In genomic region chr12:76256114-76256843, GRCm38 (mm10) we compare ENCODE assay signal across 7 mouse cellular contexts. TPM values are rescaled to one million over a fixed set of nuclear protein-coding genes. Genes with fewer than 3 reads are reported as not detected.
DNase-seq lines count a peak whose midpoint lies in the region; ATAC-seq and TF ChIP-seq lines count a peak whose summit lies in the region.

No protein-coding gene starts in this region.

- 5% methylated on average over 17 of the region's 17 CpGs for WGBS in limb, embryonic 11.5 days
- WGBS in midbrain, embryonic 14.5 days: 8% methylated on average over 17 of the region's 17 CpGs

- H3K4me2 ChIP-seq in limb, embryonic 11.5 days (ENCODE audit: low read depth, severe bottlenecking): peak overlapping the region; percentile 91
- H3K4me2 ChIP-seq in midbrain, embryonic 14.5 days (ENCODE audit: low read length): peak overlapping the region; percentile 93

- peaks cover 7 to 34% of the 10 kb centered on the region in 2 experiments for H3K36me3 ChIP-seq in MEL (ENCODE audit: control insufficient read depth in 1 of 2, insufficient read depth in 2 of 2, low read length in 2 of 2)
- H3K36me3 ChIP-seq in limb, embryonic 11.5 days (ENCODE audit: control insufficient read depth, insufficient read depth, low read length): no peaks in the 10 kb centered on the region
- no peaks in the 10 kb centered on the region for H3K36me3 ChIP-seq in midbrain, embryonic 14.5 days (ENCODE audit: control insufficient read depth, insufficient read depth, low read length)

- TF ChIP-seq RAD21 in MEL (IDR thresholded peaks at IDR 0.05; ENCODE audit: low read depth, low read length): no peak

- TF ChIP-seq CTCF in MEL (IDR thresholded peaks at IDR 0.05 in 2 of 3, conservative IDR thresholded peaks at IDR 0.05 in 1 of 3; ENCODE audit: control insufficient read depth in 1 of 3, insufficient read depth in 1 of 3, low read depth in 2 of 3, low read length in 3 of 3, poor library complexity in 1 of 3, severe bottlenecking in 1 of 3): no peak

- H3K4me1 ChIP-seq in MEL (ENCODE audit: control insufficient read depth in 1 of 2, insufficient read depth in 2 of 2, low read length in 2 of 2): peaks cover 9 to 17% of the 10 kb centered on the region in 2 experiments
- H3K4me1 ChIP-seq in limb, embryonic 11.5 days (ENCODE audit: control insufficient read depth, insufficient read depth, low read length): no peaks in the 10 kb centered on the region
- peaks cover 7% of the 10 kb centered on the region for H3K4me1 ChIP-seq in midbrain, embryonic 14.5 days (ENCODE audit: control insufficient read depth, insufficient read depth, low read length)

- H3K27ac ChIP-seq in MEL (ENCODE audit: control insufficient read depth, low read depth, low read length): peak overlapping the region; percentile 75
- H3K27ac ChIP-seq in limb, embryonic 11.5 days (replicated peaks; ENCODE audit: low read depth, low read length): no peak overlapping the region
- no peak overlapping the region for H3K27ac ChIP-seq in midbrain, embryonic 14.5 days (replicated peaks; ENCODE audit: low read depth, low read length)

- TF ChIP-seq EP300 in MEL (IDR thresholded peaks at IDR 0.05; ENCODE audit: low read depth in 1 of 2, low read length in 2 of 2): no peak

- ATAC-seq in limb, embryonic 11.5 days (ENCODE audit: insufficient number of reproducible peaks, low FRiP score, low TSS enrichment, low read depth): no peak
- ATAC-seq in midbrain, embryonic 14.5 days (ENCODE audit: low FRiP score, low TSS enrichment): no peak

- peak; percentile 60 for DNase-seq in MEL (ENCODE audit: low read depth, low spot score)
- DNase-seq in embryo, embryonic 10 days (ENCODE audit: low spot score): peak; percentile 42
- DNase-seq in heart, postnatal 4 days: peak; percentile 18
- DNase-seq in limb, embryonic 11.5 days (ENCODE audit: low spot score): peak; percentile 55
- DNase-seq in midbrain, embryonic 14.5 days: peak; percentile 29
- peak; percentile 61 for DNase-seq in thymus, postnatal 4 days
- DNase-seq in urinary bladder, postnatal 36 days (ENCODE audit: low spot score in 2 of 2): no peak

- no peaks in the 10 kb centered on the region for H3K9me3 ChIP-seq in MEL (replicated peaks; ENCODE audit: insufficient read depth, low read length)
- no peaks in the 10 kb centered on the region for H3K9me3 ChIP-seq in limb, embryonic 11.5 days (ENCODE audit: control insufficient read depth, low read length)
- H3K9me3 ChIP-seq in midbrain, embryonic 14.5 days (ENCODE audit: control insufficient read depth, low read length): no peaks in the 10 kb centered on the region

- H3K4me3 ChIP-seq in MEL (ENCODE audit: control insufficient read depth in 1 of 2, insufficient read depth in 1 of 2, low read depth in 2 of 2, low read length in 2 of 2): peak overlapping the region; percentile 55 to 89
- peak overlapping the region; percentile 51 for H3K4me3 ChIP-seq in limb, embryonic 11.5 days (ENCODE audit: low read depth, low read length)
- peak overlapping the region; percentile 57 for H3K4me3 ChIP-seq in midbrain, embryonic 14.5 days (replicated peaks; ENCODE audit: low read depth, low read length)

- peak overlapping the region; percentile 92 for H3K9ac ChIP-seq in MEL (ENCODE audit: control insufficient read depth, low read depth, low read length, poor library complexity, severe bottlenecking)
- peak overlapping the region; percentile 67 for H3K9ac ChIP-seq in limb, embryonic 11.5 days (ENCODE audit: low read length)
- H3K9ac ChIP-seq in midbrain, embryonic 14.5 days (replicated peaks; ENCODE audit: low read length): peak overlapping the region; percentile 60

- no peaks in the 10 kb centered on the region for H3K27me3 ChIP-seq in MEL (ENCODE audit: control insufficient read depth in 1 of 2, insufficient read depth in 2 of 2, low read length in 2 of 2)
- no peaks in the 10 kb centered on the region for H3K27me3 ChIP-seq in limb, embryonic 11.5 days (ENCODE audit: control insufficient read depth, insufficient read depth, low read length)
- H3K27me3 ChIP-seq in midbrain, embryonic 14.5 days (ENCODE audit: control insufficient read depth, insufficient read depth, low read length): no peaks in the 10 kb centered on the region

- no peak for TF ChIP-seq POLR2A in MEL (IDR thresholded peaks at IDR 0.05; ENCODE audit: control insufficient read depth in 1 of 2, insufficient read depth in 1 of 2, low read depth in 1 of 2, low read length in 2 of 2, poor library complexity in 1 of 2)

- peaks cover 49% of the 10 kb centered on the region for H3K79me2 ChIP-seq in MEL (ENCODE audit: control insufficient read depth, insufficient read depth, low read length, poor library complexity)

TF ChIP-seq in MEL, 35 proteins besides CTCF, POLR2A, EP300 and RAD21:
- TF ChIP-seq SIN3A (IDR thresholded peaks at IDR 0.05; ENCODE audit: low read length): peak; percentile 23; the same call in 1 of the 2 replicates
- no peak for TF ChIP-seq TAL1 (IDR thresholded peaks at IDR 0.05; ENCODE audit: low read length)
- TF ChIP-seq NELFE (IDR thresholded peaks at IDR 0.05; ENCODE audit: low read depth, low read length): no peak
- TF ChIP-seq MXI1 (IDR thresholded peaks at IDR 0.05; ENCODE audit: low read depth, low read length): peak; percentile 35; the same call in 1 of the 2 replicates
- TF ChIP-seq GATA1 (IDR thresholded peaks at IDR 0.05; ENCODE audit: low read depth, low read length): no peak
- no peak for TF ChIP-seq RCOR1 (IDR thresholded peaks at IDR 0.05; ENCODE audit: low read depth, low read length)
- TF ChIP-seq ZNF384 (IDR thresholded peaks at IDR 0.05; ENCODE audit: low read depth, low read length): no peak
- no peak for TF ChIP-seq ZC3H11A (IDR thresholded peaks at IDR 0.05; ENCODE audit: low read depth, low read length)
- TF ChIP-seq ETS1 (IDR thresholded peaks at IDR 0.05; ENCODE audit: low read depth, low read length): no peak
- no peak for TF ChIP-seq TBP (IDR thresholded peaks at IDR 0.05; ENCODE audit: low read depth, low read length)

RNA-seq across cellular contexts. Expression of gene Mthfd1, which starts 1.2 kb away (rescaled TPM):
- total RNA-seq in MEL (2012; rRNA removed): 217 and 231 TPM in 2 replicates
- 100 to 1,000 TPM in 1 of 2 experiments, not detected in 1; 208 TPM for polyA plus RNA-seq in MEL (2012; ENCODE audit: insufficient read depth in 1 of 2, insufficient read length in 2 of 2, low read depth in 1 of 2, low replicate concordance in 2 of 2, missing spikeins in 1 of 2)
- 10 to 100 TPM; 35.0 to 37.4 TPM for total RNA-seq in heart, postnatal 4 days (2021)
- polyA plus RNA-seq in limb, embryonic 11.5 days (2014; fragmentation: Nextera tagmentation; extraction: Ambion mirVana): 80.0 and 85.8 TPM in 2 replicates
- 25.3 and 35.1 TPM in 2 replicates for polyA plus RNA-seq in midbrain, embryonic 14.5 days (2014; fragmentation: Nextera tagmentation; extraction: Ambion mirVana)

RNA-seq across cellular contexts. Expression of gene Tex21, which starts 9.7 kb away (rescaled TPM):
- total RNA-seq in MEL (2012; rRNA removed): 5.0 and 6.7 TPM in 2 replicates
- polyA plus RNA-seq in MEL (2012; ENCODE audit: insufficient read depth in 1 of 2, insufficient read length in 2 of 2, low read depth in 1 of 2, low replicate concordance in 2 of 2, missing spikeins in 1 of 2): 1 to 10 TPM in 1 of 2 experiments, not detected in 1; 4.4 TPM
- total RNA-seq in heart, postnatal 4 days (2021): not detected
- polyA plus RNA-seq in limb, embryonic 11.5 days (2014; fragmentation: Nextera tagmentation; extraction: Ambion mirVana): 0.14 TPM in 1 of 2 replicates, not detected in the other
- polyA plus RNA-seq in midbrain, embryonic 14.5 days (2014; fragmentation: Nextera tagmentation; extraction: Ambion mirVana): not detected in 2 replicates

Comparison
In these comparisons a context has a peak if more than half of its experiments do, and no peak if none do; other contexts are left out.
1. DNase-seq: peak in MEL (single experiment), embryo, embryonic 10 days (single experiment), heart, postnatal 4 days (single experiment), limb, embryonic 11.5 days (single experiment), midbrain, embryonic 14.5 days (single experiment) and thymus, postnatal 4 days (single experiment); none in urinary bladder, postnatal 36 days (0 of 2).
2. Peak in every context shown above with its lines, with median percentiles within 50 percentile points of each other: H3K4me3 ChIP-seq and H3K9ac ChIP-seq.